Mouse (Mus musculus): Measurements from ENCODE around the gene Tmem54.

The Tmem54 gene

DNA sequence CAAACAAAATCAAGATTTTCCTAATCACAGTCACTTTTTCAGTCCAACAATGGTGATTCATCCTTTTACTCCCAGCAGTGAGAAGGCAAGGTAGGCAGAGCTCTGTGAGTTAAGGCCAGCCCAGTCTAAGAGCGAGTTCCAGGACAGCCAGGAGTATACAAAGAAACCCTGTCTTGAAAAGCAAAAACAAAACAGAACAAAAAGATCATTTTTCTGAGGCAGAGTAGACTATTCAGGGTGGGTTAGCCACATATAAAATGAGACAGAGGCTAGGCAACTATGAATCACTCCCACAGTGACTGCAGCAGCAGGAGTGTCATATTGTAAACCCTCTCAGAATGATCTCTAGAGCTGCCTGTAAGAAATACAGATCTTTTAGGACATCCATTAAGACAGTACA, 44.0 kb downstream of the Tmem54 start:
- no peak for DNase-seq (ENCODE audit: low spot score in 2 of 2)

DNA sequence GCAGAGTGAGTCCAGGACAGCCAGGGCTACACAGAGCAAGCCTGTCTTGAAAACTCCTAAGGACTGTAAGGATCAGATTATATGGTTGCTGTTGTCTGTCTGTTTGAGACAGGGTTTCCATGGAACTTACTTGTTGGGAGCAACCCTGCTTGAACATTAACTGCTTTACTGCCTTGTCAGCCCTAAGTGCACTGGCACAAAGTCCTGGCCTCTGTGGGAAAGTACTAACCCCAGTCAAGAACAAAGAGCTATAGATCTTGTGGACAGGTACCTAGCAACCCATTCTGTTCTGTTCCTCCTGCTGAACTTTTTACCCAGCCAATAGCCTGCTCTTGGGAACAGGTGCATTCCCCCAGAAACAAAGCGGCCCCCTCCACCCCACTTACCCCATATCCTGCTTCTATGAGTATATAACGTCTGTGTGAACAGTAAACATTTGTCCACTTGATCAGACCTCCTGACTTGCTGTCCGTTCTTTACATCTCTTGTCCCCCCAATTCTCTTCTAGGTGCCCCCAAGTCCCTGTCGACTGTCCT, 46.0 kb downstream of the Tmem54 start:
- no peak for DNase-seq (ENCODE audit: low spot score in 2 of 2)

DNA sequence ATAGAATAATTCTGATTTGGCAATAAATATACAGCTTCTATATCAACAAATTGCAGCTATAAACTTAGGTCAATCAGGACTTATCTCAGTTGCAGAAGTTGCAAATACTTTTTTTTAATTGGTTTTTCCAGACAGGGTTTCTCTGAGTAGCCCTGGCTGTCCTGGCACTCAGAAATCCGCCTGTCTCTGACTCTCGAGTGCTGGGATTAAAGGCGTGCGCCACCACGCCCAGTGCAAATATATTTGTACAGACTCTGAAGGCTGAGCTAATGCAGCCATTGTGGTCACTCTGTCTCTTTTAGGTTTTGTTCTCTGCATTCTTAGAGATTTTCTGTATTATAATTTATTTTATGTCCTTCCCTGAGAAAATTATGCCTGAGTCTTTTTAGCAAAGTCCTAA, 52.2 kb downstream of the Tmem54 start:
- no peak for DNase-seq (ENCODE audit: low spot score in 2 of 2)

DNA sequence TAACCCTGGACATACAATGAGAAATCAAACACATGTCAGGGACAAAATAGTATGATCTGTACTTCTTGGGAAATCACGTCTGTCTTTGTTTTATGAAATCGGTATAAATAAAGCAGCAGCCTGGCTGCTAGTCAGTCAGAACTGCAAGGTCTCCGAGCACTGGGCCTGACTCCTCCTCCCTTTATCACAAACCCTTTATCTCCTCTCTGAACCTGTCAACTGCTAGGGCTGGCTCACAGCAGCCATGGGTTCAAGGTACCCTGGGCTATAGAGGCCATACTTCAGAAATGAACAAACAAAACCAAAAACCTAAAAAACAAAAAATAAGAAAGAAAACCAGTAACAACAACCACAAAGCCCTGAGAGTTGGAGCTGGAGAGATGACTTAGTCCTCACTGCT, 53.2 kb downstream of the Tmem54 start:
- DNase-seq (ENCODE audit: low spot score in 2 of 2), result no peak

DNA sequence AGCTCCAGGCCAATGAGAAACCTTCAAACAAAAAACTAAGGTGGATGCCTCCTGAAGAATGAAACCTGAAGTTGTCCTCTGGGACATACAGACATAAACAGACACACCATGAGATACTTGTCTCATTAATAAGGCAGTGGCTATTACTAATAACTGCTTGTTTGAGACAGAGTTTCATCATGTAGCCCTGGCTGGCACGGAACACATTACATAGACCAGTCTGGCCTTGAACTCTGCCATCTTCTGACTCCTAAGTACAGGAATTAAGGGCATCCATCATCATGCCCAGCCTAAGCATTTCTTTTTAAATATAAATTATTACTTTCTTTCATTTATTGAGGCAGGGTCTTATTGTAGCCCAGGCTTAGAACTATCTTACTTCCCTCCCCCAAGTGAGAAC, 55.7 kb downstream of the Tmem54 start:
- no peak for DNase-seq (ENCODE audit: low spot score in 2 of 2)
